Mouse (Mus musculus) heart, embryonic 11.5 days (tissue): ENCODE data around the gene Aqp2. TPM values are rescaled to one million over a fixed set of nuclear protein-coding genes. Genes with fewer than 3 reads are reported as not detected.

ENCODE experiments used
- ATAC-seq: fragments of 200-750 bp; cut with Nextera tagmentation; replicated peaks from 2 replicates; pipeline ENCODE4 v1.8.0; 2017; ENCODE audit warnings: moderate library complexity; ENCODE audit not compliant: insufficient number of reproducible peaks, low FRiP score, low TSS enrichment
- H3K27ac ChIP-seq: fragments of 300-500 bp; sonication (generic); 2 replicates; pipeline ENCODE4 v1.5.1; 2014; ENCODE audit warnings: mild to moderate bottlenecking, low read depth, low read length
- H3K27me3 ChIP-seq: fragments of 300-500 bp; sonication (generic); 2 replicates; pipeline ENCODE4 v1.6.1; 2014; ENCODE audit warnings: mild to moderate bottlenecking, low read length, mixed read lengths; ENCODE audit not compliant: control insufficient read depth, insufficient read depth
- H3K36me3 ChIP-seq: fragments of 300-500 bp; sonication (generic); 2 replicates; pipeline ENCODE4 v1.6.1; 2014; ENCODE audit warnings: mild to moderate bottlenecking, low read length, moderate library complexity, mixed read lengths; ENCODE audit not compliant: control insufficient read depth, insufficient read depth
- H3K4me1 ChIP-seq: fragments of 300-500 bp; sonication (generic); 2 replicates; pipeline ENCODE4 v1.6.1; 2014; ENCODE audit warnings: low read length; ENCODE audit not compliant: control insufficient read depth, insufficient read depth
- H3K4me2 ChIP-seq: fragments of 300-500 bp; sonication (generic); 2 replicates; pipeline ENCODE4 v1.6.1; 2014; ENCODE audit warnings: mild to moderate bottlenecking, moderate library complexity
- H3K4me3 ChIP-seq: fragments of 300-500 bp; sonication (generic); 2 replicates; pipeline ENCODE4 v1.5.1; 2014; ENCODE audit warnings: low read depth, low read length
- H3K9ac ChIP-seq: fragments of 300-500 bp; sonication (generic); 2 replicates; pipeline ENCODE4 v1.6.1; 2014; ENCODE audit warnings: mild to moderate bottlenecking, low read depth, low read length, moderate library complexity
- H3K9me3 ChIP-seq: fragments of 300-500 bp; sonication (generic); replicated peaks from 2 replicates; pipeline ENCODE4 v1.6.1; 2016; ENCODE audit warnings: low read length; ENCODE audit not compliant: control insufficient read depth
- WGBS: fragments of 180-500 bp; shearing (Covaris S2); extraction: QIAGEN DNeasy Blood & Tissue Kit; methylation state at CpG from one replicate; pipeline ENCODE4 v1.1.7; 2014; ENCODE audit not compliant: insufficient replicate concordance; 5-methylcytosine and 5-hydroxymethylcytosine counted together
- polyA plus RNA-seq: library from polyadenylated mRNA; unstranded; fragments of >200 nt; fragmentation: Nextera tagmentation; extraction: Ambion mirVana; gene quantifications from 2 replicates; pipeline ENCODE4 v1.2.1, GENCODE M21; 2014

Gene Aqp2
- polyA plus RNA-seq, 1 experiment from 2014 or later: not detected

GRCm38 (mm10) chr15:99615246-99615645 is 36.4 kb downstream of the Aqp2 start:
- WGBS: 40% methylated on average over 9 of the region's 9 CpGs
- peaks cover 4% of the 10 kb centered on the region; the same call in 1 of the 2 replicates for H3K36me3 ChIP-seq
- H3K9ac ChIP-seq: no peak overlapping the region
- no peak overlapping the region for H3K4me2 ChIP-seq
- H3K27ac ChIP-seq: no peak overlapping the region
- no peaks in the 10 kb centered on the region for H3K9me3 ChIP-seq
- peaks cover 7% of the 10 kb centered on the region; the same call in 1 of the 2 replicates for H3K27me3 ChIP-seq
- ATAC-seq: no peak
- H3K4me3 ChIP-seq: no peak overlapping the region
- peaks cover 20% of the 10 kb centered on the region for H3K4me1 ChIP-seq

- WGBS: 93% methylated on average over 3 of the region's 3 CpGs
- H3K9me3 ChIP-seq: no peaks in the 10 kb centered on the region
Measured at GRCm38 (mm10) chr15:99618595-99618994, 39.7 kb downstream of the Aqp2 start.

GRCm38 (mm10) chr15:99619821-99620220 is 41.0 kb downstream of the Aqp2 start:
- H3K36me3 ChIP-seq: peaks cover 11% of the 10 kb centered on the region
- no peak overlapping the region for H3K27ac ChIP-seq
- peaks cover 9% of the 10 kb centered on the region for H3K4me1 ChIP-seq
- no peak for ATAC-seq
- no peak overlapping the region for H3K4me3 ChIP-seq
- H3K4me2 ChIP-seq: no peak overlapping the region
- WGBS: 90% methylated on average over 4 of the region's 4 CpGs
- no peaks in the 10 kb centered on the region for H3K9me3 ChIP-seq
- H3K9ac ChIP-seq: no peak overlapping the region
- H3K27me3 ChIP-seq: no peaks in the 10 kb centered on the region; the same call in 1 of the 2 replicates

More at GRCm38 (mm10) chr15:99618595-99618994, 39.7 kb downstream of the Aqp2 start:
- H3K4me3 ChIP-seq: no peak overlapping the region
- H3K27ac ChIP-seq: no peak overlapping the region
- H3K27me3 ChIP-seq: peaks cover 4% of the 10 kb centered on the region; the same call in 1 of the 2 replicates
- ATAC-seq: no peak
- H3K4me1 ChIP-seq: peaks cover 16% of the 10 kb centered on the region
- H3K9ac ChIP-seq: no peak overlapping the region
- H3K4me2 ChIP-seq: no peak overlapping the region
- H3K36me3 ChIP-seq: peaks cover 8% of the 10 kb centered on the region

GRCm38 (mm10) chr15:99622063-99622462 is 43.2 kb downstream of the Aqp2 start:
- no peaks in the 10 kb centered on the region for H3K27me3 ChIP-seq
- H3K9ac ChIP-seq: no peak overlapping the region
- 95% methylated on average over 11 of the region's 11 CpGs for WGBS
- H3K27ac ChIP-seq: no peak overlapping the region
- no peak overlapping the region for H3K4me3 ChIP-seq
- H3K4me1 ChIP-seq: no peaks in the 10 kb centered on the region
- H3K9me3 ChIP-seq: no peaks in the 10 kb centered on the region
- ATAC-seq: no peak
- no peak overlapping the region for H3K4me2 ChIP-seq
- H3K36me3 ChIP-seq: peaks cover 26% of the 10 kb centered on the region

GRCm38 (mm10) chr15:99631618-99632017 is 52.8 kb downstream of the Aqp2 start:
- H3K36me3 ChIP-seq: peaks cover 59% of the 10 kb centered on the region

More at GRCm38 (mm10) chr15:99631618-99632017, 52.8 kb downstream of the Aqp2 start:
- Histone ChIP-seq H3K9ac (no peak overlapping the region), H3K9me3 (no peaks in the 10 kb centered on the region), H3K27ac (no peak overlapping the region), H3K4me2 (no peak overlapping the region), H3K4me3 (no peak overlapping the region), H3K4me1 (no peaks in the 10 kb centered on the region), H3K27me3 (no peaks in the 10 kb centered on the region)
- no peak for ATAC-seq

Other genes starting within 250 kb of the Aqp2 start
- gene Fmnl3, start 208.6 kb upstream of the Aqp2 start, polyA plus RNA-seq: 11.0 and 11.4 TPM in 2 replicates
- gene Tmbim6, start 186.2 kb upstream of the Aqp2 start, polyA plus RNA-seq: 233 and 290 TPM in 2 replicates
- gene Nckap5l, start 121.3 kb upstream of the Aqp2 start, polyA plus RNA-seq: 9.0 and 9.1 TPM in 2 replicates
- 11.9 TPM in 2 replicates for gene Bcdin3d, start 104.3 kb upstream of the Aqp2 start, polyA plus RNA-seq
- gene Faim2, start 50.9 kb upstream of the Aqp2 start, polyA plus RNA-seq: 0.40 and 0.51 TPM in 2 replicates
- 1.6 and 1.9 TPM in 2 replicates for gene Aqp5, start 11.7 kb downstream of the Aqp2 start, polyA plus RNA-seq
- gene Aqp6, start 22.3 kb downstream of the Aqp2 start, polyA plus RNA-seq: not detected in 2 replicates
- 91.8 and 126 TPM in 2 replicates for gene Racgap1, start 72.6 kb downstream of the Aqp2 start, polyA plus RNA-seq
- 1.8 and 2.1 TPM in 2 replicates for gene Asic1, start 91.3 kb downstream of the Aqp2 start, polyA plus RNA-seq
- 24.8 and 26.6 TPM in 2 replicates for gene Smarcd1, start 123.1 kb downstream of the Aqp2 start, polyA plus RNA-seq
- gene Gm17349, start 126.4 kb downstream of the Aqp2 start, polyA plus RNA-seq: not detected in 2 replicates
- gene Gpd1, start 138.5 kb downstream of the Aqp2 start, polyA plus RNA-seq: 0.62 and 0.63 TPM in 2 replicates
- gene Cox14, start 146.6 kb downstream of the Aqp2 start, polyA plus RNA-seq: 176 and 187 TPM in 2 replicates
- 52.7 and 56.1 TPM in 2 replicates for gene Cers5, start 193.8 kb downstream of the Aqp2 start, polyA plus RNA-seq